Mouse (Mus musculus) spleen, adult 2 months (tissue): ENCODE measurements at regions not wholly inside any gene's neighbourhood (a gene's known extent, or its start where the extent isn't known, plus 50 kb on each side); places are given as distances from the start of the nearest gene placed in this dataset.
"Not testable (repeated sequence)": the region's sequence is repeated elsewhere in the genome, so short reads cannot be mapped to it uniquely, and the experiment has no call there.

ENCODE experiments used
- DNase-seq, 2 experiments: peaks; one replicate each; pipeline versions ENCODE4 v3.0.0 to v3.0.0-alpha.2; 2012 to 2021; ENCODE audit warnings: low spot score in 2 of 2, low read depth in 1 of 2
- H3K27ac ChIP-seq: fragments of 200-500 bp; 2 replicates; pipeline ENCODE4 v1.5.1; 2012; ENCODE audit warnings: low read length, inconsistent platforms; ENCODE audit not compliant: insufficient read depth
- H3K27me3 ChIP-seq: fragments of 200-500 bp; 2 replicates; pipeline ENCODE4 v1.6.1; 2012; ENCODE audit warnings: mild to moderate bottlenecking, moderate library complexity, low read length, inconsistent platforms; ENCODE audit not compliant: control insufficient read depth, insufficient read depth
- H3K36me3 ChIP-seq: fragments of 200-500 bp; 2 replicates; pipeline ENCODE4 v1.6.1; 2012; ENCODE audit warnings: mild to moderate bottlenecking, low read length, inconsistent platforms; ENCODE audit not compliant: control insufficient read depth, insufficient read depth
- H3K4me1 ChIP-seq: fragments of 200-500 bp; 2 replicates; pipeline ENCODE4 v1.6.1; 2011; ENCODE audit warnings: inconsistent platforms; ENCODE audit not compliant: control insufficient read depth, insufficient read depth, insufficient read length
- H3K4me3 ChIP-seq: fragments of 200-500 bp; 2 replicates; pipeline ENCODE4 v1.5.1; 2011; ENCODE audit warnings: mild to moderate bottlenecking, inconsistent platforms; ENCODE audit not compliant: insufficient read depth, insufficient read length; ENCODE audit errors: extremely low read depth
- CTCF ChIP-seq: fragments of 200-500 bp; IDR thresholded peaks from 2 replicates; pipeline ENCODE4 v1.5.1; 2011; ENCODE audit warnings: mild to moderate bottlenecking, inconsistent platforms; ENCODE audit not compliant: insufficient read depth, insufficient read length, insufficient replicate concordance; ENCODE audit errors: extremely low read depth
- POLR2A ChIP-seq: fragments of 200-500 bp; IDR thresholded peaks from 2 replicates; pipeline ENCODE4 v1.6.1; 2011; ENCODE audit warnings: low read depth, low read length, inconsistent platforms
- WGBS: fragments of 180-500 bp; shearing (Covaris S2); methylation state at CpG from one replicate; pipeline ENCODE4 v1.1.7; 2018; 5-methylcytosine and 5-hydroxymethylcytosine counted together

GRCm38 (mm10) chr15:52458782-52459181 is 1425.9 kb upstream of the Gm7489 start:
- WGBS: under 1% methylated on average over 3 of the region's 3 CpGs
- DNase-seq: peak; percentile 3 to 20
- Histone ChIP-seq H3K27me3 (no peaks in the 10 kb centered on the region), H3K4me3 (no peak overlapping the region), H3K4me1 (no peaks in the 10 kb centered on the region), H3K27ac (no peak overlapping the region), H3K36me3 (no peaks in the 10 kb centered on the region)
- no peak for TF ChIP-seq POLR2A
- peak; percentile 78; the same call in 1 of the 2 replicates for TF ChIP-seq CTCF

- no peak for TF ChIP-seq POLR2A
- no peak for TF ChIP-seq CTCF
- H3K4me3 ChIP-seq: no peak overlapping the region
- H3K27me3 ChIP-seq: no peaks in the 10 kb centered on the region
- no peak for DNase-seq
- H3K36me3 ChIP-seq: no peaks in the 10 kb centered on the region
- H3K27ac ChIP-seq: no peak overlapping the region
- no peaks in the 10 kb centered on the region for H3K4me1 ChIP-seq
- 96% methylated on average over 1 of the region's 1 CpGs for WGBS
Observed at GRCm38 (mm10) chr15:52459315-52459714, 1425.4 kb upstream of the Gm7489 start.

- Histone ChIP-seq H3K36me3 (no peaks in the 10 kb centered on the region), H3K27ac (no peak overlapping the region), H3K27me3 (no peaks in the 10 kb centered on the region), H3K4me1 (no peaks in the 10 kb centered on the region), H3K4me3 (no peak overlapping the region)
- TF ChIP-seq POLR2A: no peak
- no peak for TF ChIP-seq CTCF
- WGBS: 44% methylated on average over 8 of the region's 8 CpGs
- no peak for DNase-seq
Observed at GRCm38 (mm10) chr15:52464226-52465138, 1420.2 kb upstream of the Gm7489 start.

DNA sequence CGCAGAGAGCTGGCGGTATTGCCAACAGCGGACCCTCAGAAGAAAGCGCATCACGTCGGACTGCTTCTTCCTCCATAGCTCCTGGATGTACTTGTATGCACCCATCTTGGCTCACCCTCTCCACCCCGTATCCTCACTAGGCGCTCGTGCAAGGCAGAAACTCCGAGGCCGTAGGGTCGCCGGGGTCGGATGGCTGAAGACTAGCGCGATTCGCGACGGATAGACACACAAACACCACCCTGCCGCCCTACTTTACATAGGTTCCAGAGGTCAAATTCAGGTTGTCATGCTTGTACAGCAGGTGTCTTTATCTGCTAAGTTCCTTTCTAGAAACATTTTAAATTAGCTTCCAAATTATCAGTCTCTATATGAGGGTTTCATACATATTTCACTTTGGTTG is 1406.6 kb upstream of the Gm7489 start:
- H3K4me1 ChIP-seq, H3K27ac ChIP-seq, H3K27me3 ChIP-seq, DNase-seq, H3K36me3 ChIP-seq, H3K4me3 ChIP-seq: not testable (repeated sequence)
- 96% methylated on average over 18 of the region's 20 CpGs for WGBS

DNA sequence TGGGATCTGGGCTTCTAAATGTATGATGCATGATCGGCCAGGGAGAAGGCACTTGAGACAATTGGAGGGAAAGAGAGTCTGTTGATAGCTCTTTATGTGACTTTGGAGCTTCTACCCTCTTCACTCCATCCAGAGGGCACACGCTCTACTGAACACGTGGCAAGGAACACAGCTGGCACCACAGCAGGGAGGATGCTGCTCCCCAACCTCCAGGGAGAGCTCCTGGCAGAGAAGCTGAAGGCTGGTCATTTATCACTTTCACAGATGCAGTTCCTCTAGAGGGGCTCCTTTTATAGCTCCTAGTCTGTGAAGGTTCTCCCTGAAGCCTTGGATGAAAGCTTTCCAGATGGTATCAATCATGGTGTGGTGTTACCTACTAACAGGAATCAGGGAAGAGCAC is 1403.9 kb upstream of the Gm7489 start:
- no peaks in the 10 kb centered on the region for H3K4me1 ChIP-seq

DNA sequence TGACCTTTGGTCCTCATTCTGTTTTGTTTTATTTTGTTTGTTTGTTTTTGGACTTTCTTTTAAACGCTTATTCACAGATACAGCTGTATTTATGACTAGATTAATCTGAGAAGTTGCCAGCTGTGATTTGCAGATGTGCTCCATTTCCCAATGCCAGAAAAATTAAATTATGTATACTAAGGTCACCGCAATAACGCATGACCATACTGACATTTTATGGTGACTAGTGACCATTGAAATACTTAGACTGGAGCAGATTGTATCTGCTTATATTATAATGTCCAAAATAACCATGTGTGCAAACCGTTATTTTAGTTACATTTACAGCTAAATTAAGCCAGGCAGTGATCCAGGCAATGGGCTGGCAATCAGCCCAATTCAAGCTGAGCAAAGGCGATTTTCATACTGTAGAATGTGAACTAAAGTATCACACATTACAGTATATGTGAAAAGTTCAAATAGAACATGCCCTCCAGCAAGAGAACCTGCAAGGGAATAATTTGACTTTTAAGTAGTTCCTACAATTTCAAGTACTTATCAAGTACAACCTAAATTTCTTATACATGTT is 1401.0 kb upstream of the Gm7489 start:
- H3K27me3 ChIP-seq: no peaks in the 10 kb centered on the region
- 84% methylated on average over 5 of the region's 5 CpGs for WGBS
- no peak for DNase-seq
- H3K4me3 ChIP-seq: no peak overlapping the region
- H3K4me1 ChIP-seq: no peaks in the 10 kb centered on the region
- H3K36me3 ChIP-seq: no peaks in the 10 kb centered on the region
- no peak overlapping the region for H3K27ac ChIP-seq
- TF ChIP-seq CTCF (no peak), POLR2A (no peak)

More for the DNA sequence above, 1403.9 kb upstream of the Gm7489 start:
- Histone ChIP-seq H3K36me3 (no peaks in the 10 kb centered on the region), H3K27ac (no peak overlapping the region), H3K4me3 (no peak overlapping the region), H3K27me3 (no peaks in the 10 kb centered on the region)
- WGBS: 59% methylated on average over 3 of the region's 3 CpGs
- no peak for DNase-seq
- TF ChIP-seq CTCF (no peak), POLR2A (no peak)

DNA sequence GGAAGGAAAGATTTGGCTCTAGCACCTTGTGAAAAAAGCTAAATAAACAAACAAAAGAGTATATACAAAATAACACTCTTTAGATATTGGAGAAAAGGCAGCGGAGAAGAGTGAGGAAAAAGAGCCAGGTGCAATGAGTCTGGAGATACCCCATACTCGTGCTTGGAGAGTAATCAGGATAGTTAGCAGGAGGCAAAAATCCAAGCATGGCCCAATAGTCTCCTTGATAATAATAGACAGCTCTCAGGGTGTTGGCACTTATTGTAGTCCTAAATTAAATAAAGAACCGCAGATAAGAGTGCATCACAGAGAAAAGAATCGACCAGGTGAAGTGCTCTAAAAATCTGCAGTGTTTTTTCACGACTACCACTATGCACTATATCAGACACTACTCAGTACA is 1400.4 kb upstream of the Gm7489 start:
- no peaks in the 10 kb centered on the region for H3K27me3 ChIP-seq
- TF ChIP-seq POLR2A (no peak), CTCF (no peak)
- DNase-seq: no peak
- H3K4me3 ChIP-seq: no peak overlapping the region
- no peaks in the 10 kb centered on the region for H3K4me1 ChIP-seq
- WGBS: 81% methylated on average over 5 of the region's 5 CpGs
- H3K36me3 ChIP-seq: no peaks in the 10 kb centered on the region
- H3K27ac ChIP-seq: no peak overlapping the region
